Mouse (Mus musculus) lung, adult 2 months (tissue): ENCODE results near the gene Padi3.

Source experiments
- CTCF ChIP-seq: fragments of 200-500 bp; IDR thresholded peaks from 2 replicates; pipeline ENCODE4 v1.5.1; 2011; ENCODE audit warnings: mild to moderate bottlenecking, low read length, control low read depth; ENCODE audit not compliant: insufficient read depth
- POLR2A ChIP-seq: fragments of 200-500 bp; IDR thresholded peaks from 2 replicates; pipeline ENCODE4 v1.6.1; 2011; ENCODE audit warnings: low read depth, mild to moderate bottlenecking, control low read depth, low read length, borderline replicate concordance; ENCODE audit errors: extremely low read depth

DNA sequence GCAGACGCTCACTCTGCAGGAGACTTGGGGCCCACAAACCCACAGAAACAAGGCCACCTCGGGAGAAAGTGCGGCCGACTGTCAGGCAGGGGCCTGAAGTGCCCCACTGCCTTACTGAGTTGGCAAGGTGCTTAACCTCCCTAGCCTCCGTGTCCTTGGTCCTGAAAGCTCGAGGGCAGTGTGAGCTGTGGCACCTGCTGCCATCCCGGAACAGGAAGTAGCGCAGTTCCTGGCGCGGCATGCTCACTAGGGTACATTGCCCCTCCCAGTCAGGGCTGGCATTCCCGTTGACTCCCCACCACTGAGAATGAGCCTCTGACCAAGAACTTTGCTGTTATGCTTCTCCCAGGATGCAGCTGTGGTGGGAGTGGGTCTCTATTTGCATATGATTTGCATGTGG, 15.5 kb upstream of the Padi3 start:
- TF ChIP-seq CTCF (no peak), POLR2A (no peak)
